Mouse (Mus musculus) kidney, embryonic 15.5 days (tissue): ENCODE measurements around the gene St6galnac3. TPM values are rescaled to one million over a fixed set of nuclear protein-coding genes. Genes with fewer than 3 reads are reported as not detected.

Experiments
- ATAC-seq: fragments of 200-750 bp; cut with Nextera tagmentation; replicated peaks from 2 replicates; pipeline ENCODE4 v1.8.0; 2017; ENCODE audit warnings: moderate TSS enrichment; ENCODE audit not compliant: low FRiP score
- H3K27ac ChIP-seq: fragments of 300-500 bp; sonication (generic); 2 replicates; pipeline ENCODE4 v1.5.1; 2015; ENCODE audit warnings: mild to moderate bottlenecking, inconsistent platforms
- H3K27me3 ChIP-seq: fragments of 300-500 bp; sonication (generic); 2 replicates; pipeline ENCODE4 v1.6.1; 2015; ENCODE audit warnings: inconsistent platforms
- H3K36me3 ChIP-seq: fragments of 300-500 bp; sonication (generic); 2 replicates; pipeline ENCODE4 v1.6.1; 2015; ENCODE audit warnings: inconsistent platforms
- H3K4me1 ChIP-seq: fragments of 300-500 bp; sonication (generic); 2 replicates; pipeline ENCODE4 v1.6.1; 2015; ENCODE audit warnings: inconsistent platforms
- H3K4me2 ChIP-seq: fragments of 300-500 bp; sonication (generic); 2 replicates; pipeline ENCODE4 v1.6.1; 2015; ENCODE audit warnings: moderate library complexity, mild to moderate bottlenecking, inconsistent platforms
- H3K4me3 ChIP-seq: fragments of 300-500 bp; sonication (generic); replicated peaks from 2 replicates; pipeline ENCODE4 v1.5.1; 2015; ENCODE audit warnings: mild to moderate bottlenecking, inconsistent platforms
- H3K9ac ChIP-seq: fragments of 300-500 bp; sonication (generic); 2 replicates; pipeline ENCODE4 v1.6.1; 2015; ENCODE audit warnings: mild to moderate bottlenecking, inconsistent platforms
- H3K9me3 ChIP-seq: fragments of 300-500 bp; sonication (generic); replicated peaks from 2 replicates; pipeline ENCODE4 v1.6.1; 2016; ENCODE audit warnings: inconsistent platforms
- WGBS: fragments of 180-500 bp; shearing (Covaris S2); methylation state at CpG from one replicate; pipeline ENCODE4 v1.1.7; 2015; ENCODE audit warnings: mixed read lengths; 5-methylcytosine and 5-hydroxymethylcytosine counted together
- polyA plus RNA-seq: library from polyadenylated mRNA; unstranded; fragments of >200 nt; fragmentation: Nextera tagmentation; extraction: Ambion mirVana; gene quantifications from 2 replicates; pipeline ENCODE4 v1.2.1, GENCODE M21; 2015

St6galnac3 gene
- polyA plus RNA-seq, 1 experiment from 2014 or later: 65.5 TPM

DNA sequence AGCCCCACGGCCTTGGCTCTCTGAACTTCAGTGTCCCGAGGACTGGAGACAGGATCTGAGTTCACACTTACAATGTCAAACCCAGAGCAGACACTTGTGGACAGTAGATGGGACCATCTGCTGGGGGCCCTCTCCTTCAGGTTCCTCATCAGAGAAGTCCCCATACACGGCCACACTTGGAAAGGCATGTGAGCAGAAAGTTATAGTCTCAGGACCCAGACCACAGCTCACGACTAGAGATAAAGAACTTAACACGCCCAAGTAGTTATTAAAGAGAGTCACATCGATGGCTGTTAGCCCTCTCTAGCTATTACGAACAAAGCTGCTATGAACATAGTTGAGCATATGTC, 88.2 kb downstream of the St6galnac3 start:
- H3K9me3 ChIP-seq: no peaks in the 10 kb centered on the region
- no peak for ATAC-seq
- 72% methylated on average over 7 of the region's 7 CpGs for WGBS

DNA sequence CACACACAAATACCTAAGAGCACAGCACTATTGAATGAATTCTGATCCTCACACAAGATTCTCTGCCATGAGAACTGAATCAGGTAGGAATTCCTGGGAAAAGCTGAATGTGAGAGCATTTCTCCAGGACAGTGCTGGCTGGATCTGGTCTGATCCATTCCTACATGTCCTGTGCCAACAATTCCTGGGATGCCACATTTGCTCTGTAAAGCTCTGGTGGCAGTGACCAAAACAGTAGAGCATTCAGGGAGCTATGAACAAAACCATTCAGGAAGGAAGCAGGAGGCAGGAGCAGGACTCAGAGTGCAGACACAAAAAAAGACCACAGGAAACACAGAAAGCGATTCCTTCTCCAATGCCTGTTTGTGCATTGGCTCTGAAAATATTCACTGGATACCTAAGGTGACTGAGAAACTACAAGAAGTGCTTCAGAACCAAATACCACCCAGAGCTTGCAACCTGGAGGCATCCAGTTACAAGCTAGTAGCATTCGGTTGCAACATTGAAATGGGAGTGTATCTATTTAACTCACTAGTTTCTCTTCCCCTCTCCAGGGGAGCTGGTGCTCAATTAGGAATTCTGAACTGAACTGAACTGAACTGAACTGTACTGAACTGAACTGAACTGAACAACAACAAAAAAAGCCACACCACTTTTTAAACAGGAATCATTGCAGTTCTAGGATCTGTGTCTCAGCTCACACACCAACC, 88.7 kb downstream of the St6galnac3 start:
- H3K36me3 ChIP-seq: no peaks in the 10 kb centered on the region
- ATAC-seq: no peak
- H3K9ac ChIP-seq: no peak overlapping the region
- WGBS: 46% methylated on average over 2 of the region's 2 CpGs
- no peak overlapping the region for H3K4me3 ChIP-seq
- no peak overlapping the region for H3K4me2 ChIP-seq
- H3K27me3 ChIP-seq: no peaks in the 10 kb centered on the region
- H3K9me3 ChIP-seq: no peaks in the 10 kb centered on the region
- peaks cover 11% of the 10 kb centered on the region; the same call in 1 of the 2 replicates for H3K4me1 ChIP-seq
- H3K27ac ChIP-seq: 0 out of 2 replicates have a peak overlapping the region, but pooled peaks have one; percentile 4

More for the DNA sequence above, 88.2 kb downstream of the St6galnac3 start:
- H3K4me2 ChIP-seq: no peak overlapping the region
- H3K36me3 ChIP-seq: no peaks in the 10 kb centered on the region
- H3K27ac ChIP-seq: 0 out of 2 replicates have a peak overlapping the region, but pooled peaks have one; percentile 4
- no peak overlapping the region for H3K9ac ChIP-seq
- no peaks in the 10 kb centered on the region for H3K27me3 ChIP-seq
- H3K4me3 ChIP-seq: no peak overlapping the region
- H3K4me1 ChIP-seq: peaks cover 11% of the 10 kb centered on the region; the same call in 1 of the 2 replicates

DNA sequence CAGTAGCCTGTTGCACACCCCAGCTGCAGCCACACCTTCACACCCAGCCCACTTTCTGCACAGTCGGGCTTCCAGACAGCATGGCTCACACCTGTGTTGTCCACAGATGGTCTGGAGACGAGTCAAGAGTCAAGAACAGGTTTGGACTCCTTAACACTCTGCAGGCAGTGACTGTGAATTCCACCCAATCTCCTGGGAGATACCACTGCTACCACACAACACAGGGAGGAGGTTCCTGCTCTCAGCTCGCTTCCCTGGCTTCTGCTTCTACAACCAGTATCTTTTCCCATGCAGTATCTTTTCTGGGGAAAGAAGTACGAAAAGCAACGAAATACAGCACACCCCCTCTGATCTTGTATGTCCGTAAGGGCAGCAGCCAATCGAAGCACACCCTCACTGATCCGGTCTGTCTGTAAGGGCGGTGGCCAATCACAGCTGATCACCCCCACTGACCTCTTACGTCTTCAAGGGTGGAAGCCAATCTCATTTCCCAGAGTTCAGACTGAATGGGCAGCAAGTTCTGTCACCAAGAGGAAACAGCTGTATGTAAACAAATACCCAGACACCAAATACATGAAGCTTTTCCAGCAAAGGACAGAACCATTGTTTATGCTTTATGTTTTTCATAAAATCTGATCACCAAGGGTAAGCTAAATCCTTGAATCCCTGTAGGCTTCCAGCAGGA, 92.8 kb downstream of the St6galnac3 start:
- Histone ChIP-seq H3K36me3 (no peaks in the 10 kb centered on the region), H3K4me3 (no peak overlapping the region), H3K4me1 (peaks cover 14% of the 10 kb centered on the region; the same call in 1 of the 2 replicates), H3K4me2 (no peak overlapping the region), H3K9ac (no peak overlapping the region), H3K27me3 (no peaks in the 10 kb centered on the region), H3K9me3 (no peaks in the 10 kb centered on the region), H3K27ac (no peak overlapping the region)
- ATAC-seq: no peak
- 79% methylated on average over 10 of the region's 10 CpGs for WGBS

DNA sequence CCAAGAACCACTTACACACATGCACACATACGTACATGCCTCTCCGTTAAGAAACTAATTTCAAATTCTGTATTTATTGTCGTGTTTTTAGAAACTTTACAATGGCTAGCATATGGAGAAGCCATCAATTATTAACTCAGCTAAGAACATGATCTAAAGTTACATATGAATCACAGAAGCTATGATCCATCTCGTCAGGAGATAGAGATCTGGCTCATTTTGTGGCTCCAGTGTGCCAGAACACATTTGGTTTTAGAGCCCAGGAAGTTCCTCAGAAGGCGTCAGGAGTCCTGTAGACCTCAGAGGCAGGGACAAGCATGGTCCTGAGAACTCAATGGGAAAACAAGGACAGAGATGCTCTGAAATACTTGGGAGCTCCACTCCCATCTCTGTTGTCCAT, 98.7 kb downstream of the St6galnac3 start:
- peak overlapping the region; percentile 54; the same call in 1 of the 2 replicates for H3K27ac ChIP-seq
- peaks cover 3% of the 10 kb centered on the region; the same call in 1 of the 2 replicates for H3K4me1 ChIP-seq
- no peak for ATAC-seq
- 66% methylated on average over 5 of the region's 5 CpGs for WGBS
- no peak overlapping the region for H3K4me3 ChIP-seq
- no peaks in the 10 kb centered on the region for H3K36me3 ChIP-seq
- no peak overlapping the region for H3K9ac ChIP-seq
- H3K27me3 ChIP-seq: no peaks in the 10 kb centered on the region
- H3K9me3 ChIP-seq: no peaks in the 10 kb centered on the region
- no peak overlapping the region for H3K4me2 ChIP-seq

DNA sequence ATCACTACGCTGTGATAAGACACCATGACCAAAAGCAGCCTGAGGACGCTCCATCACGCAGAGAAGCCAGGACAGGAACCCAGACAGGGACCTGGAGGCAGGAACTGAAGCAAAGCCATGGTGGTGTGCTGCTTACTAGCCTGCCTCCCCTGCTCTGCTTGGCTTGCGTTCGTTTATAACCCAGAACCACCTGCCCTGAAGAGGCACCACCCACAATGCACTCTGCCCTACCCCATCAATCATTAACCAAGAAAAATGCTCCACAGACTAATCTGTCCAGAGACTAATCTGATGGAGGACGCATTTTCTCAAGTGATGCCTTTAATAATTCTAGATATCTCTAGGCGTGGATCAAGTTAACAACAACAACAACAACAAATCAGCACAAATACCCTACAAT, 106.0 kb downstream of the St6galnac3 start:
- ATAC-seq: 0 out of 2 replicates have a peak, but pooled peaks have one; percentile 7
- no peaks in the 10 kb centered on the region for H3K27me3 ChIP-seq
- H3K36me3 ChIP-seq: peaks cover 3% of the 10 kb centered on the region; the same call in 1 of the 2 replicates
- H3K4me3 ChIP-seq: no peak overlapping the region
- H3K4me2 ChIP-seq: no peak overlapping the region
- H3K9me3 ChIP-seq: no peaks in the 10 kb centered on the region
- H3K9ac ChIP-seq: no peak overlapping the region
- H3K27ac ChIP-seq: no peak overlapping the region
- H3K4me1 ChIP-seq: peaks cover 29% of the 10 kb centered on the region
- 82% methylated on average over 7 of the region's 7 CpGs for WGBS

DNA sequence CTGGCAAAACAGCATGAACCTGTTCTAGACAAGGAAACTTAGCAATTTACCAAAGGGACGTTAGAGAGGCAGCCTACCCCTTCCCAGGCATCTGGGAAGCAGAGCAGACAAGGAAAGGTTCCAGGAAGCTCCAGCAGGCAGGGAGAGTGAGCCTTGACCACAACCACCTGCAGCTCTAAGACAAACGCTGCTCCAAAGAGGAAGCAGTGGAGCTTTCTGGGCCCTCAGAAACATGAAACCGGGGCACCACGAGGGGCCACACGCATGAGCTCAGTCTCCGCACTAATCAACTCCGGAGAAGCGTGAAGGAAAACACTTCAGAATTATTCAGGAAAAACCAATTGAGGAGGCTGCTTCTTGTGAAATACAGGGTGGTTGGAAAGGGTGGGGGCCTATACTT, 108.1 kb downstream of the St6galnac3 start:
- peak overlapping the region; percentile 69 for H3K27ac ChIP-seq
- H3K9me3 ChIP-seq: no peaks in the 10 kb centered on the region
- no peak overlapping the region for H3K9ac ChIP-seq
- WGBS: 19% methylated on average over 8 of the region's 8 CpGs
- peaks cover 3% of the 10 kb centered on the region; the same call in 1 of the 2 replicates for H3K36me3 ChIP-seq
- H3K4me1 ChIP-seq: peaks cover 36% of the 10 kb centered on the region
- H3K4me2 ChIP-seq: no peak overlapping the region
- ATAC-seq: peak; percentile 81
- H3K27me3 ChIP-seq: no peaks in the 10 kb centered on the region
- H3K4me3 ChIP-seq: no peak overlapping the region

DNA sequence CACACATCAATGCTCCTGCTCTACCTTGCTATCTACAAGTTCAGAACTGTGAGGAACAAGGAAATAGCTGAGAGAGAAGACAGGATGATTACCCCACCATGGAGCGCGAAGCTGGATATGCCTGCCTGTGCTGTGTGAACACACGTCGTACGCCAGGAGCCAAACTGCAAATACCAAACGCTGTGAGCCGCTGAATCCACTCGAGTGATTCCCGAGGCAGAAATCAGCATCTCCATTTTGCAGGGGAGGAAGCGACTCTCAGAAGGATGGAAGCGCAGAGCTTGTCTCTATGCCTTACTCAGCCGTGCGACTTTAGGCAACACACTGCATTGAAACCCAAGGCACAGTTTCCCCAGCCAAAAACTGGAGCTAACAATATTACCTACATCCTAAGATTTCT, 114.7 kb downstream of the St6galnac3 start:
- H3K4me2 ChIP-seq: no peak overlapping the region
- no peaks in the 10 kb centered on the region for H3K36me3 ChIP-seq
- no peak for ATAC-seq
- H3K9ac ChIP-seq: no peak overlapping the region
- H3K4me1 ChIP-seq: peaks cover 9% of the 10 kb centered on the region
- no peak overlapping the region for H3K4me3 ChIP-seq
- no peaks in the 10 kb centered on the region for H3K27me3 ChIP-seq
- no peak overlapping the region for H3K27ac ChIP-seq
- H3K9me3 ChIP-seq: no peaks in the 10 kb centered on the region
- WGBS: 78% methylated on average over 13 of the region's 13 CpGs

DNA sequence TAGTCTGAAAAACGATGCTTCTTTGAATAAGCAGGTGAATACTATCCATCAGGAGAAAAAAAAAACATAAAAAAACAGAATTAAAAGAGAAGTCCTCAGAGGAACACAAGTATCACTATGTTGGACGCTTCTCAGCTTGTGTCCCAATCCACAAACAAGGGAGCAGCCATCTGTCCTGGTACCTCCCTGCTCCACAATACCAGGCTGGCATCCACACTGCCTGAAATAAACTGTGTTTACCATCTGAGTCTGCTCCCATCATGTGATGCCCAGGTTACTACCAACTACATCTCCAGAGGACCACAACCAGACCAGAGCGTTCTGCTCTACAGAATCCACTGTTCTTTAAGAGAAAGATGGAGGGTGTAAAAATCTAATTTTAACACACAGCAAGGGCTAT, 118.6 kb downstream of the St6galnac3 start:
- no peak overlapping the region for H3K9ac ChIP-seq
- 80% methylated on average over 3 of the region's 3 CpGs for WGBS
- H3K4me1 ChIP-seq: peaks cover 3% of the 10 kb centered on the region; the same call in 1 of the 2 replicates
- H3K27ac ChIP-seq: no peak overlapping the region
- ATAC-seq: no peak
- no peak overlapping the region for H3K4me3 ChIP-seq
- no peak overlapping the region for H3K4me2 ChIP-seq
- H3K27me3 ChIP-seq: no peaks in the 10 kb centered on the region
- H3K36me3 ChIP-seq: no peaks in the 10 kb centered on the region
- no peaks in the 10 kb centered on the region for H3K9me3 ChIP-seq

DNA sequence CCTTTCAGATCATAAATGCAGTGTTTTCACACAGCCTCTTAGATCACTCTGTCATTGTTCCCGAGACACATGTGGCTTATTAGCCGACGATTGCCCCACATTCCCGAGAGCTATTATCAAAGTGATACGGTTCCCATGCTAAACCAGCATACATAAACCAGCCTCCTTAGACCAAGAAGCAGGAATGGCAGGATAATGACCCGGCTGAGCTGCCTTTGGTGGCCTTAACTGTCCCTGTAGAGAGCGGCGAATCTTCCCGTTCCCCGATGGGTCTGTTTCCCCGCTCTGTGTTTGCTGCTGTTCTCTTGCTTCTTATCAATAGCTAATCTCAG, 119.2 kb downstream of the St6galnac3 start:
- Histone ChIP-seq H3K4me2 (peak overlapping the region; percentile 4; the same call in 1 of the 2 replicates), H3K9me3 (no peaks in the 10 kb centered on the region), H3K4me1 (peaks cover 3% of the 10 kb centered on the region; the same call in 1 of the 2 replicates), H3K27ac (no peak overlapping the region), H3K9ac (no peak overlapping the region), H3K4me3 (no peak overlapping the region), H3K36me3 (no peaks in the 10 kb centered on the region), H3K27me3 (no peaks in the 10 kb centered on the region)
- whole genome bisulfite sequencing: 59% methylated on average over 11 of the region's 11 CpGs
- ATAC-seq: no peak

DNA sequence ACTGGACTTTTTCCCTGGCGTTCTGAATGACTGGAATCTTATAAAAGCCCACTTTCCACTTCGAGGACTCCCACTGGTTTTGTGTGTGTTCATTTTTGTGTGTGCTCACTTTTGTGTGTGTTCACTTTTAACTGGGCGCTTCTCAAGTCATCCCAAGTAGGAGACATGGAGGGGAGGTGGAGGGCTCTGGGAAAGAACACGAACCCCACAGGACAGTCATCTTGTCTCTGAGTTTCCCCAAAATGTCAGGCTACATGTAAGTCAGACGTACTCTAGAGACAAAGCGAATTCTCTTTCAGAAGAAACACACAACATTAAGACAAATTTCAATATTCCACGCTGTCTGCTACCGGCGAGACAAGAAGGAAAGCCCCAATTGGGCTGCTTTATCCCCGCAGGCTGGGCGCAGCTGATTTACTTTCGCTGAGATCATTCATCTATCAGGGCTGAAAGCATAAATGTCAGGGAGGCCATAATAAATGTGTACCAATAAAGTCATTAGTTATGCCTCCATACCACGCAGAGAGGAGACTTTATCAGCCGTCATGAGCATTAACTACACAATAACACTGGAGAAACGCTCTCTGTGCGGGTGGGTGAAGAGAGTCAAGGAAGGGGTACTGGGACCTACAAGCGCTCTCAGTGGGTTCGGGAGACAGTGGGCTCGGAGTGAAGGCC, 119.7 kb downstream of the St6galnac3 start:
- Histone ChIP-seq H3K4me2 (peak overlapping the region; percentile 4; the same call in 1 of the 2 replicates), H3K27me3 (no peaks in the 10 kb centered on the region), H3K36me3 (no peaks in the 10 kb centered on the region), H3K9ac (no peak overlapping the region), H3K27ac (no peak overlapping the region), H3K4me3 (no peak overlapping the region), H3K9me3 (no peaks in the 10 kb centered on the region), H3K4me1 (peaks cover 3% of the 10 kb centered on the region; the same call in 1 of the 2 replicates)
- 60% methylated on average over 19 of the region's 19 CpGs for WGBS
- no peak for ATAC-seq

DNA sequence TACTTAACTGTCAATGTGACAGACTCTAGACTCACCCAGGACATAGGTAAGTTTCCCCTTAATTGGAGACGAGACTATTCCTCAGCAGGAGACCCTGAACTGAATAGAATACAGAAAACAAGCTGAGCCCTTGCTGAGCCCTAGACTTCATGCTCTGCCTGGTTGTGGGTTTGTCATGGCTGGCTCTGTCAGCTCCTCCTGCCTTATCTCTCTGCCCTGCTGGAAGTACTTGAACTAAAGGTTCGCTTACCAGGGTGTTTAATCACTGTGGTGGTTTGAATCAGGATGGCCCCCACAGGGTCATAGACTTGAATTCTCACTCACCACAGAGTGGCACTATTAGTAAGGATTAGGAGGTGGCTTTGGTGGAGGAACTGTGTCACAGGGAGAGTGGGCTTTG, 125.8 kb downstream of the St6galnac3 start:
- Histone ChIP-seq H3K4me2 (no peak overlapping the region), H3K9ac (no peak overlapping the region), H3K4me3 (no peak overlapping the region), H3K27me3 (no peaks in the 10 kb centered on the region), H3K27ac (no peak overlapping the region), H3K9me3 (no peaks in the 10 kb centered on the region), H3K36me3 (no peaks in the 10 kb centered on the region), H3K4me1 (peaks cover 6% of the 10 kb centered on the region)
- no peak for ATAC-seq
- 93% methylated on average over 2 of the region's 2 CpGs for WGBS

DNA sequence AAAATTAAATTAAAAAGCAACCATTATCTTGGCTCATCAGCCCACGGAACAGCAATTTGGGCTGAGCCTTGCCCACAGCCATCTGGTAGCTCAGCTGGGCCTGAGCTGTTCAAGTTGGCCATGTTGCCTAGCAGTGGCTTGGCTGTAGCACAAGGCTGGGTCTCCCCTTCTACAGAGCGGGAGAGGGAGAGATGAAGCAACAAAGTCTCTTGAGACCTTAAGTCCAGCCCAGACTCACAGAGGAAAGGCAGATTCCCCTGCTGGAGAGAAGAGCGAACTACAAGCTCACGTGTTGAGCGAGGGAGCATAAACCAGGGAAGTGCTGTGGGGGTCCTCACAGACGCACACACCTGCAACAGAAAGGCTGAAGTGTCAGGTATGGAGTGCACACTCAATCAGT, 126.3 kb downstream of the St6galnac3 start:
- no peaks in the 10 kb centered on the region for H3K36me3 ChIP-seq
- no peak overlapping the region for H3K27ac ChIP-seq
- ATAC-seq: no peak
- no peak overlapping the region for H3K9ac ChIP-seq
- 95% methylated on average over 6 of the region's 6 CpGs for WGBS
- peaks cover 4% of the 10 kb centered on the region for H3K4me1 ChIP-seq
- H3K9me3 ChIP-seq: no peaks in the 10 kb centered on the region
- H3K27me3 ChIP-seq: no peaks in the 10 kb centered on the region
- H3K4me3 ChIP-seq: no peak overlapping the region
- no peak overlapping the region for H3K4me2 ChIP-seq
